ENCODE assay signal across 8 mouse cellular contexts in genomic region chr15:78529428-78529990, GRCm38 (mm10). TPM values are rescaled to one million over a fixed set of nuclear protein-coding genes. Genes with fewer than 3 reads are reported as not detected.
DNase-seq lines count a peak whose midpoint lies in the region; ATAC-seq lines count a peak whose summit lies in the region.

No protein-coding gene starts in this region.

- WGBS in heart, embryonic 14.5 days, result 4% methylated on average over 15 of the region's 15 CpGs
- WGBS in liver, embryonic 13.5 days (ENCODE audit: insufficient replicate concordance), result 11% methylated on average over 15 of the region's 15 CpGs
- 4% methylated on average over 15 of the region's 15 CpGs for WGBS in neural tube, embryonic 14.5 days

- H3K36me3 ChIP-seq in heart, embryonic 14.5 days (ENCODE audit: control insufficient read depth, insufficient read depth, low read length), result peaks cover 12% of the 10 kb centered on the region; the same call in 1 of the 2 replicates
- H3K36me3 ChIP-seq in liver, embryonic 13.5 days, result no peaks in the 10 kb centered on the region
- no peaks in the 10 kb centered on the region for H3K36me3 ChIP-seq in neural tube, embryonic 14.5 days (ENCODE audit: control insufficient read depth, insufficient read depth, low read length)

- peak overlapping the region; percentile 45 to 47 for H3K4me3 ChIP-seq in heart, embryonic 14.5 days (ENCODE audit: control insufficient read depth in 1 of 2, insufficient read depth in 1 of 2, low read depth in 1 of 2, low read length in 2 of 2)
- peak overlapping the region; percentile 40 for H3K4me3 ChIP-seq in liver, embryonic 13.5 days (replicated peaks)
- peak overlapping the region; percentile 17; the same call in 1 of the 2 replicates for H3K4me3 ChIP-seq in neural tube, embryonic 14.5 days (ENCODE audit: low read depth, low read length)

- H3K27ac ChIP-seq in heart, embryonic 14.5 days (replicated peaks in 1 of 2; ENCODE audit: control insufficient read depth in 1 of 2, insufficient read depth in 1 of 2, low read depth in 2 of 2, low read length in 2 of 2), result peak overlapping the region; percentile 72 to 94
- H3K27ac ChIP-seq in liver, embryonic 13.5 days, result peak overlapping the region; percentile 50
- H3K27ac ChIP-seq in neural tube, embryonic 14.5 days (ENCODE audit: low read depth, low read length), result no peak overlapping the region

- H3K4me1 ChIP-seq in heart, embryonic 14.5 days (ENCODE audit: control insufficient read depth in 2 of 2, insufficient read depth in 2 of 2, low read length in 2 of 2), result peaks cover 26 to 42% of the 10 kb centered on the region in 2 experiments
- peaks cover 44% of the 10 kb centered on the region for H3K4me1 ChIP-seq in liver, embryonic 13.5 days (replicated peaks)
- peaks cover 16% of the 10 kb centered on the region; the same call in 1 of the 2 replicates for H3K4me1 ChIP-seq in neural tube, embryonic 14.5 days (ENCODE audit: control insufficient read depth, insufficient read depth, low read length)

- peak overlapping the region; percentile 73 for H3K9ac ChIP-seq in heart, embryonic 14.5 days (ENCODE audit: low read length)
- H3K9ac ChIP-seq in liver, embryonic 13.5 days, result peak overlapping the region; percentile 43
- H3K9ac ChIP-seq in neural tube, embryonic 14.5 days (replicated peaks; ENCODE audit: low read depth, low read length), result peak overlapping the region; percentile 44

- H3K27me3 ChIP-seq in heart, embryonic 14.5 days (ENCODE audit: control insufficient read depth, insufficient read depth, low read length), result no peaks in the 10 kb centered on the region; the same call in 1 of the 2 replicates
- peaks cover 17% of the 10 kb centered on the region for H3K27me3 ChIP-seq in liver, embryonic 13.5 days
- no peaks in the 10 kb centered on the region for H3K27me3 ChIP-seq in neural tube, embryonic 14.5 days (ENCODE audit: control insufficient read depth, insufficient read depth, low read length)

- DNase-seq in left cerebral cortex, adult 18-20 months (ENCODE audit: low spot score in 2 of 2), result peak; percentile 61 to 67
- no peak for DNase-seq in left cerebral cortex, adult 11 months (ENCODE audit: low spot score)
- peak; percentile 61 for DNase-seq in fibroblast of lung, adult 2 months (ENCODE audit: low read depth)
- DNase-seq in kidney, postnatal 10 days, result peak; percentile 85
- DNase-seq in liver, embryonic 13.5 days, result no peak
- peak; percentile 74 for DNase-seq in yolk sac, embryonic 10.5 days (ENCODE audit: low spot score)

- H3K4me2 ChIP-seq in heart, embryonic 14.5 days (ENCODE audit: low read length), result peak overlapping the region; percentile 71
- H3K4me2 ChIP-seq in liver, embryonic 13.5 days, result peak overlapping the region; percentile 58
- peak overlapping the region; percentile 42 for H3K4me2 ChIP-seq in neural tube, embryonic 14.5 days (ENCODE audit: low read depth, low read length)

- H3K9me3 ChIP-seq in heart, embryonic 14.5 days (ENCODE audit: control insufficient read depth, low read length), result no peaks in the 10 kb centered on the region
- H3K9me3 ChIP-seq in liver, embryonic 13.5 days (replicated peaks), result no peaks in the 10 kb centered on the region
- no peaks in the 10 kb centered on the region for H3K9me3 ChIP-seq in neural tube, embryonic 14.5 days (ENCODE audit: control insufficient read depth, low read length)

- peak; percentile 54 for ATAC-seq in heart, embryonic 14.5 days (ENCODE audit: insufficient number of reproducible peaks, insufficient read depth, low FRiP score, low read depth)
- ATAC-seq in liver, embryonic 13.5 days (ENCODE audit: low read depth), result peak; percentile 32; the same call in 1 of the 2 replicates
- ATAC-seq in neural tube, embryonic 14.5 days (ENCODE audit: low read depth), result peak; percentile 23; the same call in 1 of the 2 replicates

RNA-seq across cellular contexts. Expression of gene C1qtnf6, which starts 1.7 kb away (rescaled TPM):
- 1 to 10 TPM in 1 of 2 experiments, under 1 TPM in 1; 0.84 to 1.3 TPM for total RNA-seq in left cerebral cortex, adult 18-20 months (2021)
- 38.4 and 41.1 TPM in 2 replicates for polyA plus RNA-seq in heart, embryonic 14.5 days (2014; fragmentation: Nextera tagmentation; extraction: Ambion mirVana)
- 3.6 and 4.5 TPM in 2 replicates for polyA plus RNA-seq in liver, embryonic 13.5 days (2015; fragmentation: Nextera tagmentation; extraction: Ambion mirVana)
- 6.0 and 8.5 TPM in 2 replicates for polyA plus RNA-seq in neural tube, embryonic 14.5 days (2014; fragmentation: Nextera tagmentation; extraction: Ambion mirVana)

RNA-seq across cellular contexts. Expression of gene Sstr3, which starts 15.0 kb away (rescaled TPM):
- 10 to 100 TPM; 22.1 to 25.2 TPM for total RNA-seq in left cerebral cortex, adult 18-20 months (2021)
- polyA plus RNA-seq in heart, embryonic 14.5 days (2014; fragmentation: Nextera tagmentation; extraction: Ambion mirVana), result not detected in 2 replicates
- not detected in 2 replicates for polyA plus RNA-seq in liver, embryonic 13.5 days (2015; fragmentation: Nextera tagmentation; extraction: Ambion mirVana)
- 0.14 and 0.67 TPM in 2 replicates for polyA plus RNA-seq in neural tube, embryonic 14.5 days (2014; fragmentation: Nextera tagmentation; extraction: Ambion mirVana)

RNA-seq across cellular contexts. Expression of gene Il2rb, which starts 34.4 kb away (rescaled TPM):
- total RNA-seq in left cerebral cortex, adult 18-20 months (2021), result under 1 TPM in 1 of 2 experiments, not detected in 1; 0.28 TPM
- polyA plus RNA-seq in heart, embryonic 14.5 days (2014; fragmentation: Nextera tagmentation; extraction: Ambion mirVana), result 0.16 and 0.19 TPM in 2 replicates
- polyA plus RNA-seq in liver, embryonic 13.5 days (2015; fragmentation: Nextera tagmentation; extraction: Ambion mirVana), result 0.23 and 0.35 TPM in 2 replicates
- polyA plus RNA-seq in neural tube, embryonic 14.5 days (2014; fragmentation: Nextera tagmentation; extraction: Ambion mirVana), result 0.11 and 0.24 TPM in 2 replicates

RNA-seq across cellular contexts. Expression of gene Rac2, which starts 43.1 kb away (rescaled TPM):
- total RNA-seq in left cerebral cortex, adult 18-20 months (2021), result 1 to 10 TPM; 2.9 to 4.6 TPM
- polyA plus RNA-seq in heart, embryonic 14.5 days (2014; fragmentation: Nextera tagmentation; extraction: Ambion mirVana), result 8.1 and 10.0 TPM in 2 replicates
- 75.2 and 81.2 TPM in 2 replicates for polyA plus RNA-seq in liver, embryonic 13.5 days (2015; fragmentation: Nextera tagmentation; extraction: Ambion mirVana)
- 6.9 and 9.0 TPM in 2 replicates for polyA plus RNA-seq in neural tube, embryonic 14.5 days (2014; fragmentation: Nextera tagmentation; extraction: Ambion mirVana)

Comparison
In these comparisons a context has a peak if more than half of its experiments do, and no peak if none do; other contexts are left out.
1. DNase-seq: peak in left cerebral cortex, adult 18-20 months (2 of 2), fibroblast of lung, adult 2 months (single experiment), kidney, postnatal 10 days (single experiment) and yolk sac, embryonic 10.5 days (single experiment); none in left cerebral cortex, adult 11 months (single experiment) and liver, embryonic 13.5 days (single experiment).
2. Peak in every context shown above with its lines, with median percentiles within 50 percentile points of each other: ATAC-seq, H3K4me2 ChIP-seq, H3K4me3 ChIP-seq and H3K9ac ChIP-seq.